Mouse (Mus musculus) myocyte (in vitro differentiated cells): ENCODE results near the gene Tgfb1.

Source experiments
- POLR2A ChIP-seq: IDR thresholded peaks from one replicate; pipeline ENCODE4 v1.6.1; 2011; ENCODE audit warnings: low read depth, mild to moderate bottlenecking, control low read depth, moderate library complexity; ENCODE audit not compliant: insufficient read length
- POLR2AphosphoS2 ChIP-seq: IDR thresholded peaks from one replicate; pipeline ENCODE4 v1.6.1; 2011; ENCODE audit warnings: low read depth, control low read depth; ENCODE audit not compliant: insufficient read length

GRCm38 (mm10) chr7:25684659-25685058 lies 2.1 kb upstream of the Tgfb1 start:
- TF ChIP-seq POLR2AphosphoS2, result no peak
- TF ChIP-seq POLR2A, result no peak
